ENCODE assay signal across 21 mouse cellular contexts in the genomic region with DNA sequence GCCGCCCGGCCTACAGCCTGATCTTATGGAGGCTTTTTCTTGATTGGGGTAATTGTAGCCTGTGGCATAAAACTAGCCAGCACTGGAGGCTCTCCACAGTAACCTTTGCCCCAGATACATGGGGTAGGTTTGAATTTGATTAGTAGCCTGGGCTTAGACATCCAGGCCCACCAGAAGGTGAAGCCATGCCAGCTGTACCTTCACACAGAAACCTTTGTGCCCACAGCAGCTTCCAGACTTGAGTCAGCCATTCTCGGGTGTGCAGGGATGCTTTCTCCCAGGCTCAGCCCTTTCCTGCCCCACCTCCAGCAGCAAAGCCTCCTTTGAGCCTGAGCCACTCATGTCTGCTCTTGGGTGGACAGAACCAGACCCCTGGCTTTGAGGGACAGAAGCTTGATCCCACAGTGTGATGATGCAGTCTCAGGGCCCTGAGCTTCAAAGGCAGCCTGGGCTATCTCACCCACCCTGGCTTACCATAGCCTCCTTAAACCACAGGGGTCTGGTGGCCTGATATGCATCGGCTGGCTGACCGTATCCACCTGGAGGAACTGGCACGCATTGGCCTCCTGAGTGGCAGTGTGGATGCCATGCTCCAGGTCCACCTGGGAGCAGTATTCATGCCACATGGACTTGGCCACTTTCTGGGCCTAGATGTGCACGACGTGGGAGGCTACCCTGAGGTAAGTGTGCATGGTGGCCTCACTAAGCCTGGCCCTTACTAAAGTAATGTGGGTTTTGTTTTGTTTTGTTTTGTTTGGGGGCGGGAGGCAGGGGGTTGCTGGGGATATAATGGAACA.
"Had no signal": no experiment of that assay in that cellular context is flagged by ENCODE, and none has a peak within 500 bp of the region (broad histone marks: within the 10 kb centered on the region; RNA-seq: fewer than 3 reads in every experiment).

No protein-coding gene starts in this region.

- H3K27ac ChIP-seq: kidney, embryonic 15.5 days; limb, embryonic 12.5 days; liver, embryonic 14.5 days; macrophage; midbrain, embryonic 12.5 days; midbrain, embryonic 15.5 days; neural tube, embryonic 13.5 days; stomach, embryonic 15.5 days had no signal

- DNase-seq: kidney, postnatal 10 days; layer of hippocampus, postnatal 36 days; liver, postnatal 0 days; lung, embryonic 14.5 days; retina, postnatal 1 day; right cerebral cortex, postnatal 25 days; spleen, adult 18-20 months; thymus, adult 2 months; thymus, postnatal 14 days; thymus, postnatal 4 days had no signal

- H3K4me3 ChIP-seq: kidney, embryonic 15.5 days; left cerebral cortex, adult 2 months; limb, embryonic 12.5 days; limb, embryonic 15.5 days; midbrain, embryonic 12.5 days; midbrain, embryonic 15.5 days; neural tube, embryonic 13.5 days; stomach, embryonic 15.5 days had no signal

- ATAC-seq: midbrain, embryonic 15.5 days had no signal

- H3K27me3 ChIP-seq: kidney, embryonic 15.5 days; limb, embryonic 12.5 days; limb, embryonic 15.5 days; midbrain, embryonic 12.5 days; midbrain, embryonic 15.5 days; neural tube, embryonic 13.5 days; stomach, embryonic 15.5 days had no signal

- H3K4me2 ChIP-seq: kidney, embryonic 15.5 days; limb, embryonic 12.5 days; limb, embryonic 15.5 days; liver, embryonic 11.5 days; lung, embryonic 14.5 days; midbrain, embryonic 12.5 days; midbrain, embryonic 15.5 days; neural tube, embryonic 13.5 days; stomach, embryonic 15.5 days had no signal
